Mouse (Mus musculus) stomach, postnatal 0 days (tissue): ENCODE measurements at regions not wholly inside any gene's neighbourhood (a gene's known extent, or its start where the extent isn't known, plus 50 kb on each side); places are given as distances from the start of the nearest gene placed in this dataset.

Experiments
- CTCF ChIP-seq: IDR thresholded peaks from 2 replicates; pipeline ENCODE4 v1.5.1; 2016; ENCODE audit warnings: antibody characterized with exemption, low read depth, mild to moderate bottlenecking, moderate library complexity
- EP300 ChIP-seq: optimal IDR thresholded peaks from 2 replicates; pipeline ENCODE3; 2016; ENCODE audit warnings: antibody characterized with exemption

GRCm38 (mm10) chr12:78046582-78046981 lies 147.5 kb upstream of the Gm6657 start:
- TF ChIP-seq CTCF, result peak; percentile 43
- TF ChIP-seq EP300, result no peak
